Mouse (Mus musculus) E14TG2a.4 (cell line): Measurements from ENCODE around the gene Cyb5b.

Experiments
- CTCF ChIP-seq: conservative IDR thresholded peaks from 2 replicates; pipeline ENCODE4 v1.5.1; 2014; ENCODE audit warnings: low read length
- POU5F1 ChIP-seq: IDR thresholded peaks from 2 replicates; pipeline ENCODE4 v1.6.1; 2014; ENCODE audit warnings: low read length, borderline replicate concordance

GRCm38 (mm10) chr8:107233251-107233650, 82.8 kb downstream of the Cyb5b start:
- TF ChIP-seq CTCF (no peak), POU5F1 (no peak)
